Mouse (Mus musculus) adrenal gland, adult 18-20 months (tissue): ENCODE measurements around the gene Wsb1. TPM values are rescaled to one million over a fixed set of nuclear protein-coding genes. Genes with fewer than 3 reads are reported as not detected.

ENCODE experiments used
- total RNA-seq, 2 experiments: library from RNA; stranded (reverse); gene quantifications; 1 replicate in 1 of 2; 2 replicates in 1 of 2; pipeline ENCODE4 v1.2.3; 2021

Wsb1 gene
- total RNA-seq, 2 experiments from 2014 or later = 34.5 to 46.1 TPM

Other genes with a start within 250 kb of the Wsb1 start
- 1 to 10 TPM; 6.7 to 7.4 TPM for gene Ksr1, start 108.3 kb downstream of the Wsb1 start, total RNA-seq
- not detected for gene Gm9964, start 42.2 kb upstream of the Wsb1 start, total RNA-seq
- 10 to 100 TPM; 53.5 to 60.6 TPM for gene Nf1, start 85.0 kb upstream of the Wsb1 start, total RNA-seq
- 1 to 10 TPM; 5.2 to 7.5 TPM for gene Omg, start 249.4 kb upstream of the Wsb1 start, total RNA-seq